Mouse (Mus musculus) frontal cortex, postnatal 10 days (tissue): ENCODE results near the gene Shd.

ENCODE experiments used
- DNase-seq, 2 experiments: peaks; one replicate each; pipeline ENCODE4 v3.0.0; 2022; ENCODE audit warnings: low spot score in 2 of 2, mixed read lengths in 1 of 2

The Shd gene

GRCm38 (mm10) chr17:56024476-56024875 lies 54.2 kb downstream of the Shd start:
- DNase-seq: no peak

DNA sequence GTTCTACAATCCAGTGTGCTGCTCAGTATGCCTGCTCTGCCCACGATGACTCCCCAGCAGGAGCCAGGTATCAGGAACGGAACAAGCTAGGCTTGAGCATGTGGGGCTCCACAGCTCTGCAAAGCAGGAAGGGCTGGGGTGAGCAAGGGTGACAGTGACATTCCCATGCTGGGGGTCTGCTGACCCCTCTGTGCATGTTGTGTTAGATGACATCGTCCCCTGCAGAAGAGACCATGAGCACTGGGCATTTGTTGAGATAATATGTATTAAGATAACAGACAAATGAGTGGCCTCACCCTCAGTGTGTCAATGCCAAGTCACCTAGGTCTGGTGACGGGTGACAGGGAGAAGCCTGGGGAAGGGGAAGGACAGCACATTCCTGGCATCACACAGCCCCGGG lies 54.7 kb downstream of the Shd start:
- no peak for DNase-seq
